22 mouse cellular contexts compared by ENCODE assay signal in the genomic region with DNA sequence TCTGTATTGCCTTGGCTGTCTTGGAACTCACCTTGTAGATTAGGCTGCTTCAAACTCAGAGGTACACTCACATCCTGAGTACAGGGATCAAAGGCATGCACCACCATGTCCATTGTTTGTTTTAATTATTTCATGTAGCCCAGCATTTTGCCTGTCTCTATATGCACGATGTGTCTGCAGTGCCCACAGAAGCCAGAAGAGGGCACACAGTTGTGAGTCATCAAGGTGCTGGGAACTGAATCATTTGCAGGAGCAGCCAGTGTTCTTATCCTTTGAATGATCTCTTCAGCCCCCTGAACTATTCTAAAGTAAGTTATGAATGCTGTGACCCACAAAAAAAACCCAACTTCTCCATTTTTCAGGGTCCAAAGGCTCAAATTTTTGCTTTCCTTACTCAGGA. TPM values are rescaled to one million over a fixed set of nuclear protein-coding genes. Genes with fewer than 3 reads are reported as not detected.
DNase-seq lines count a peak whose midpoint lies in the region; ATAC-seq and TF ChIP-seq lines count a peak whose summit lies in the region.
"Had no signal": no experiment of that assay in that cellular context is flagged by ENCODE, and none has a peak within 500 bp of the region (broad histone marks: within the 10 kb centered on the region; RNA-seq: fewer than 3 reads in every experiment).

No protein-coding gene starts in this region.

- 0 out of 2 replicates have a peak, but pooled peaks have one; percentile 16 for TF ChIP-seq CTCF in kidney, postnatal 0 days (IDR thresholded peaks at IDR 0.05; ENCODE audit: low read depth)
- TF ChIP-seq CTCF in E14TG2a.4 (conservative IDR thresholded peaks at IDR 0.05; ENCODE audit: low read length), result peak; percentile 67
- peak; percentile 5; the same call in 1 of the 2 replicates for TF ChIP-seq CTCF in brain, embryonic 14.5 days (IDR thresholded peaks at IDR 0.05; ENCODE audit: borderline replicate concordance, extremely low read depth, insufficient read depth, insufficient read length)

- no peak overlapping the region for H3K27ac ChIP-seq in kidney, postnatal 0 days
- H3K27ac ChIP-seq: forebrain, embryonic 10.5 days; hindbrain, embryonic 14.5 days; limb, embryonic 12.5 days; liver, embryonic 13.5 days; midbrain, embryonic 15.5 days had no signal

- no peaks in the 10 kb centered on the region for H3K27me3 ChIP-seq in kidney, postnatal 0 days (ENCODE audit: insufficient read depth, low read length)
- H3K27me3 ChIP-seq in E14TG2a.4 (ENCODE audit: insufficient read depth, low read length), result no peaks in the 10 kb centered on the region
- H3K27me3 ChIP-seq: heart, embryonic 12.5 days; limb, embryonic 12.5 days; liver, embryonic 13.5 days; midbrain, embryonic 15.5 days had no signal

- H3K4me3 ChIP-seq in kidney, postnatal 0 days (replicated peaks; ENCODE audit: low read depth, low read length), result no peak overlapping the region
- no peak overlapping the region for H3K4me3 ChIP-seq in E14TG2a.4 (replicated peaks; ENCODE audit: low read length)
- H3K4me3 ChIP-seq: forebrain, embryonic 10.5 days; heart, embryonic 12.5 days; limb, embryonic 12.5 days; liver, embryonic 13.5 days; midbrain, embryonic 15.5 days had no signal

- H3K36me3 ChIP-seq in kidney, postnatal 0 days (ENCODE audit: insufficient read depth, low read length), result no peaks in the 10 kb centered on the region
- no peaks in the 10 kb centered on the region for H3K36me3 ChIP-seq in E14TG2a.4 (ENCODE audit: insufficient read depth, low read length)
- H3K36me3 ChIP-seq: forebrain, embryonic 10.5 days; heart, embryonic 12.5 days; limb, embryonic 12.5 days; liver, embryonic 13.5 days; midbrain, embryonic 15.5 days had no signal

- WGBS in kidney, postnatal 0 days, result 97% methylated on average over 1 of the region's 1 CpGs

- ATAC-seq in kidney, postnatal 0 days (replicated peaks; ENCODE audit: low FRiP score, low read depth), result no peak
- no peak for ATAC-seq in megakaryocyte-erythroid progenitor cell, adult 5-6 weeks (replicated peaks; ENCODE audit: low FRiP score, low TSS enrichment, poor library complexity, severe bottlenecking)
- ATAC-seq: forebrain, postnatal 0 days; midbrain, embryonic 15.5 days had no signal

- TF ChIP-seq POLR2A in brain, embryonic 14.5 days (IDR thresholded peaks at IDR 0.05; ENCODE audit: borderline replicate concordance, extremely low read depth, insufficient read depth, insufficient read length, poor library complexity, severe bottlenecking), result no peak

- H3K9ac ChIP-seq in kidney, postnatal 0 days (ENCODE audit: low read depth, low read length), result no peak overlapping the region
- H3K9ac ChIP-seq: forebrain, postnatal 0 days; heart, embryonic 12.5 days; hindbrain, embryonic 14.5 days; limb, embryonic 12.5 days; liver, embryonic 13.5 days; midbrain, embryonic 15.5 days had no signal

- DNase-seq in kidney, postnatal 0 days (ENCODE audit: low spot score), result no peak
- DNase-seq in kidney, adult 9 months, result no peak
- DNase-seq in ES-CJ7 (ENCODE audit: low read depth, low spot score), result peak; percentile 82
- DNase-seq in brain, embryonic 14.5 days (ENCODE audit: low read depth), result no peak
- DNase-seq in right cerebral cortex, adult 18-20 months, result no peak
- DNase-seq: adrenal gland, postnatal 36 days; cerebellum, adult 2 months; forebrain, postnatal 0 days; heart, postnatal 36 days; kidney, adult 18-20 months; kidney, postnatal 36 days; layer of hippocampus, adult 9-11 months; liver, embryonic 13.5 days; right cerebral cortex, postnatal 4 days; thymus, postnatal 14 days had no signal

- no peaks in the 10 kb centered on the region for H3K9me3 ChIP-seq in kidney, postnatal 0 days (replicated peaks; ENCODE audit: low read length)
- no peaks in the 10 kb centered on the region for H3K9me3 ChIP-seq in E14TG2a.4 (ENCODE audit: low read length)
- H3K9me3 ChIP-seq: forebrain, embryonic 10.5 days; limb, embryonic 12.5 days; liver, embryonic 13.5 days; midbrain, embryonic 15.5 days had no signal

- no peak overlapping the region for H3K4me2 ChIP-seq in kidney, postnatal 0 days (ENCODE audit: low read length)
- H3K4me2 ChIP-seq: heart, embryonic 12.5 days; hindbrain, embryonic 14.5 days; limb, embryonic 12.5 days; liver, embryonic 13.5 days; midbrain, embryonic 15.5 days had no signal

- H3K4me1 ChIP-seq in kidney, postnatal 0 days (replicated peaks; ENCODE audit: insufficient read depth, low read length), result no peaks in the 10 kb centered on the region; the same call in 1 of the 2 replicates
- H3K4me1 ChIP-seq in E14TG2a.4 (replicated peaks; ENCODE audit: low read depth, low read length), result peaks cover 86% of the 10 kb centered on the region
- H3K4me1 ChIP-seq: midbrain, embryonic 15.5 days had no signal

RNA-seq across cellular contexts. Expression of gene Ncoa3, which starts 14.3 kb away (rescaled TPM):
- polyA plus RNA-seq in kidney, postnatal 0 days (2015; fragmentation: Nextera tagmentation; extraction: Ambion mirVana), result 14.6 and 15.9 TPM in 2 replicates
- polyA plus RNA-seq in brain, embryonic 14.5 days (2012; rRNA removed), result 20.4 and 28.5 TPM in 2 replicates
- total RNA-seq in megakaryocyte-erythroid progenitor cell, adult 5-6 weeks (2014; fragmentation: Nextera tagmentation), result 8.3 and 21.1 TPM in 2 replicates
- 8.8 and 15.9 TPM in 2 replicates for total RNA-seq in megakaryocyte-erythroid progenitor cell, adult 5-6 weeks (2017)

Comparison
In these comparisons a context has a peak if more than half of its experiments do, and no peak if none do; other contexts are left out.
1. CTCF ChIP-seq: peak in every context shown above with its lines; median percentile 67 in E14TG2a.4; 16 in kidney, postnatal 0 days; 5 in brain, embryonic 14.5 days.